Mouse (Mus musculus) lung, postnatal 0 days (tissue): ENCODE measurements around the gene Tppp3.

Source experiments
- CTCF ChIP-seq: IDR thresholded peaks from 2 replicates; pipeline ENCODE4 v1.5.1; 2016; ENCODE audit warnings: antibody characterized with exemption, mild to moderate bottlenecking
- EP300 ChIP-seq: IDR thresholded peaks from 2 replicates; pipeline ENCODE4 v1.6.1; 2016; ENCODE audit warnings: antibody characterized with exemption, mild to moderate bottlenecking, control low read depth

- no peak for TF ChIP-seq CTCF
- no peak for TF ChIP-seq EP300
Observed at GRCm38 (mm10) chr8:105495350-105496302, 24.3 kb upstream of the Tppp3 start.
